ENCODE assay signal across 19 mouse cellular contexts in genomic region chr10:83383863-83384262, GRCm38 (mm10). TPM values are rescaled to one million over a fixed set of nuclear protein-coding genes. Genes with fewer than 3 reads are reported as not detected.
DNase-seq lines count a peak whose midpoint lies in the region; ATAC-seq and TF ChIP-seq lines count a peak whose summit lies in the region.
"Had no signal": no experiment of that assay in that cellular context is flagged by ENCODE, and none has a peak within 500 bp of the region (broad histone marks: within the 10 kb centered on the region; RNA-seq: fewer than 3 reads in every experiment).

No protein-coding gene starts in this region.

- TF ChIP-seq EP300 in liver, postnatal 0 days (IDR thresholded peaks at IDR 0.05; ENCODE audit: low read depth) = no peak

- no peak overlapping the region for H3K9ac ChIP-seq in limb, embryonic 11.5 days (ENCODE audit: low read length)
- H3K9ac ChIP-seq in embryonic facial prominence, embryonic 13.5 days = 0 out of 2 replicates have a peak overlapping the region, but pooled peaks have one; percentile 11
- no peak overlapping the region for H3K9ac ChIP-seq in liver, postnatal 0 days (replicated peaks)
- H3K9ac ChIP-seq: heart, embryonic 13.5 days; kidney, embryonic 15.5 days; liver, embryonic 14.5 days; midbrain, embryonic 13.5 days had no signal

- no peaks in the 10 kb centered on the region for H3K9me3 ChIP-seq in limb, embryonic 11.5 days (ENCODE audit: control insufficient read depth, low read length)
- H3K9me3 ChIP-seq in limb, embryonic 10.5 days (replicated peaks) = no peaks in the 10 kb centered on the region
- peaks cover 26% of the 10 kb centered on the region for H3K9me3 ChIP-seq in G1E (replicated peaks)
- H3K9me3 ChIP-seq in embryonic facial prominence, embryonic 13.5 days = no peaks in the 10 kb centered on the region
- no peaks in the 10 kb centered on the region; the same call in 1 of the 2 replicates for H3K9me3 ChIP-seq in liver, postnatal 0 days (ENCODE audit: low read length)
- H3K9me3 ChIP-seq: forebrain, embryonic 10.5 days; heart, embryonic 13.5 days; kidney, embryonic 15.5 days; midbrain, embryonic 13.5 days had no signal

- WGBS in limb, embryonic 11.5 days = 91% methylated on average over 13 of the region's 13 CpGs
- 96% methylated on average over 13 of the region's 13 CpGs for WGBS in limb, embryonic 10.5 days
- 80% methylated on average over 13 of the region's 13 CpGs for WGBS in embryonic facial prominence, embryonic 13.5 days
- 84% methylated on average over 12 of the region's 13 CpGs for WGBS in liver, postnatal 0 days (ENCODE audit: insufficient replicate concordance)

- H3K4me1 ChIP-seq in limb, embryonic 11.5 days (ENCODE audit: control insufficient read depth, insufficient read depth, low read length) = no peaks in the 10 kb centered on the region
- no peaks in the 10 kb centered on the region for H3K4me1 ChIP-seq in limb, embryonic 10.5 days
- H3K4me1 ChIP-seq in G1E (ENCODE audit: insufficient read depth, low read depth, low read length) = peaks cover 33% of the 10 kb centered on the region
- H3K4me1 ChIP-seq in embryonic facial prominence, embryonic 13.5 days = no peaks in the 10 kb centered on the region
- H3K4me1 ChIP-seq in liver, postnatal 0 days (ENCODE audit: insufficient read depth) = no peaks in the 10 kb centered on the region
- H3K4me1 ChIP-seq: forebrain, embryonic 10.5 days; kidney, embryonic 15.5 days; midbrain, embryonic 13.5 days had no signal

- no peak overlapping the region for H3K4me3 ChIP-seq in limb, embryonic 11.5 days (ENCODE audit: low read depth, low read length)
- H3K4me3 ChIP-seq in limb, embryonic 10.5 days = no peak overlapping the region
- peak overlapping the region; percentile 73 for H3K4me3 ChIP-seq in G1E (ENCODE audit: low read depth, low read length)
- no peak overlapping the region for H3K4me3 ChIP-seq in embryonic facial prominence, embryonic 13.5 days
- no peak overlapping the region for H3K4me3 ChIP-seq in liver, postnatal 0 days (ENCODE audit: low read depth, low read length)
- H3K4me3 ChIP-seq: forebrain, embryonic 10.5 days; heart, embryonic 13.5 days; kidney, embryonic 15.5 days; midbrain, embryonic 13.5 days; myocyte had no signal

- no peak overlapping the region for H3K27ac ChIP-seq in limb, embryonic 11.5 days (replicated peaks; ENCODE audit: low read depth, low read length)
- H3K27ac ChIP-seq in limb, embryonic 10.5 days = no peak overlapping the region
- no peak overlapping the region for H3K27ac ChIP-seq in embryonic facial prominence, embryonic 13.5 days
- H3K27ac ChIP-seq in liver, postnatal 0 days (ENCODE audit: low read depth) = no peak overlapping the region
- H3K27ac ChIP-seq: forebrain, embryonic 10.5 days; heart, embryonic 13.5 days; kidney, embryonic 15.5 days; midbrain, embryonic 13.5 days had no signal

- H3K4me2 ChIP-seq in limb, embryonic 11.5 days (ENCODE audit: low read depth, severe bottlenecking) = no peak overlapping the region
- no peak overlapping the region for H3K4me2 ChIP-seq in embryonic facial prominence, embryonic 13.5 days
- no peak overlapping the region for H3K4me2 ChIP-seq in liver, postnatal 0 days (ENCODE audit: low read depth, low read length)
- H3K4me2 ChIP-seq: heart, embryonic 13.5 days; kidney, embryonic 15.5 days; midbrain, embryonic 13.5 days had no signal

- no peaks in the 10 kb centered on the region; the same call in 1 of the 2 replicates for H3K36me3 ChIP-seq in limb, embryonic 11.5 days (ENCODE audit: control insufficient read depth, insufficient read depth, low read length)
- peaks cover 45% of the 10 kb centered on the region for H3K36me3 ChIP-seq in limb, embryonic 10.5 days
- peaks cover 45% of the 10 kb centered on the region for H3K36me3 ChIP-seq in G1E (replicated peaks)
- peaks cover 17% of the 10 kb centered on the region for H3K36me3 ChIP-seq in embryonic facial prominence, embryonic 13.5 days
- no peaks in the 10 kb centered on the region; the same call in 1 of the 2 replicates for H3K36me3 ChIP-seq in liver, postnatal 0 days (replicated peaks; ENCODE audit: insufficient read depth, low read length)

- DNase-seq in limb, embryonic 11.5 days (ENCODE audit: low spot score) = no peak
- no peak for DNase-seq in limb, embryonic 10.5 days (ENCODE audit: low spot score)
- DNase-seq in G1E (ENCODE audit: low spot score) = peak; percentile 30
- DNase-seq in liver, postnatal 0 days = peak; percentile 14
- DNase-seq in cerebellum, adult 9-10 months = no peak
- no peak for DNase-seq in cerebellum, postnatal 36 days
- DNase-seq: adrenal gland, postnatal 10 days; cerebellum, adult 11-12 months; gastrocnemius, postnatal 36 days; layer of hippocampus, postnatal 36 days; lung, postnatal 36 days had no signal

- no peak for TF ChIP-seq CTCF in G1E (IDR thresholded peaks at IDR 0.05; ENCODE audit: low read depth, low read length)
- no peak for TF ChIP-seq CTCF in liver, postnatal 0 days (IDR thresholded peaks at IDR 0.05; ENCODE audit: low read depth)

- no peaks in the 10 kb centered on the region for H3K27me3 ChIP-seq in limb, embryonic 11.5 days (ENCODE audit: control insufficient read depth, insufficient read depth, low read length)
- no peaks in the 10 kb centered on the region for H3K27me3 ChIP-seq in limb, embryonic 10.5 days (ENCODE audit: low read depth, poor library complexity, severe bottlenecking)
- H3K27me3 ChIP-seq in G1E (ENCODE audit: insufficient read depth, low read length) = no peaks in the 10 kb centered on the region
- no peaks in the 10 kb centered on the region for H3K27me3 ChIP-seq in embryonic facial prominence, embryonic 13.5 days
- H3K27me3 ChIP-seq in liver, postnatal 0 days (ENCODE audit: insufficient read depth, low read length) = no peaks in the 10 kb centered on the region
- H3K27me3 ChIP-seq: heart, embryonic 13.5 days; kidney, embryonic 15.5 days; midbrain, embryonic 13.5 days had no signal

- peak; percentile 21; the same call in 1 of the 2 replicates for ATAC-seq in limb, embryonic 11.5 days (ENCODE audit: insufficient number of reproducible peaks, low FRiP score, low TSS enrichment, low read depth)
- ATAC-seq in G1E (ENCODE audit: extremely low read depth, insufficient number of reproducible peaks, low FRiP score, poor library complexity, severe bottlenecking) = peak; percentile 32; the same call in 1 of the 2 replicates
- ATAC-seq in embryonic facial prominence, embryonic 13.5 days (ENCODE audit: insufficient number of reproducible peaks, insufficient read depth, low FRiP score, low TSS enrichment, low read depth) = no peak
- ATAC-seq in liver, postnatal 0 days = no peak
- ATAC-seq: midbrain, embryonic 13.5 days had no signal

RNA-seq across cellular contexts. Expression of gene D10Wsu102e, which starts 23.8 kb away (rescaled TPM):
- 1.0 and 1.2 TPM in 2 replicates for polyA plus RNA-seq in limb, embryonic 11.5 days (2014; fragmentation: Nextera tagmentation; extraction: Ambion mirVana)
- polyA plus RNA-seq in limb, embryonic 10.5 days (2016; fragmentation: Nextera tagmentation; extraction: Ambion mirVana) = 1.2 and 1.4 TPM in 2 replicates
- 5.5 TPM in 2 replicates for total RNA-seq in G1E (2014; fragmentation: Nextera tagmentation)
- total RNA-seq in G1E (2017) = 2.0 and 2.3 TPM in 2 replicates
- 0.54 and 0.67 TPM in 2 replicates for polyA plus RNA-seq in G1E (2012)
- polyA plus RNA-seq in embryonic facial prominence, embryonic 13.5 days (2015; fragmentation: Nextera tagmentation; extraction: Ambion mirVana) = 0.81 and 0.83 TPM in 2 replicates
- polyA plus RNA-seq in liver, postnatal 0 days (2015; fragmentation: Nextera tagmentation; extraction: Ambion mirVana) = 0.14 and 0.16 TPM in 2 replicates

RNA-seq across cellular contexts. Expression of gene Slc41a2, which starts 46.2 kb away (rescaled TPM):
- polyA plus RNA-seq in limb, embryonic 11.5 days (2014; fragmentation: Nextera tagmentation; extraction: Ambion mirVana) = 0.13 and 0.59 TPM in 2 replicates
- polyA plus RNA-seq in limb, embryonic 10.5 days (2016; fragmentation: Nextera tagmentation; extraction: Ambion mirVana) = 0.25 and 0.41 TPM in 2 replicates
- not detected in 2 replicates for total RNA-seq in G1E (2014; fragmentation: Nextera tagmentation)
- 0.05 TPM in 1 of 2 replicates, not detected in the other for total RNA-seq in G1E (2017)
- not detected in 2 replicates for polyA plus RNA-seq in G1E (2012)
- 1.5 TPM in 2 replicates for polyA plus RNA-seq in embryonic facial prominence, embryonic 13.5 days (2015; fragmentation: Nextera tagmentation; extraction: Ambion mirVana)
- 0.20 and 0.76 TPM in 2 replicates for polyA plus RNA-seq in liver, postnatal 0 days (2015; fragmentation: Nextera tagmentation; extraction: Ambion mirVana)
- total RNA-seq: hematopoietic stem cell, adult 5-6 weeks had no signal

Comparison
In these comparisons a context has a peak if more than half of its experiments do, and no peak if none do; other contexts are left out.
1. ATAC-seq: peak in limb, embryonic 11.5 days (single experiment) and G1E (single experiment); none in embryonic facial prominence, embryonic 13.5 days (single experiment) and liver, postnatal 0 days (single experiment).
2. DNase-seq: peak in G1E (single experiment) and liver, postnatal 0 days (single experiment); none in limb, embryonic 11.5 days (single experiment), limb, embryonic 10.5 days (single experiment), cerebellum, adult 9-10 months (single experiment) and cerebellum, postnatal 36 days (0 of 2).